Mouse (Mus musculus) induced T-regulatory cell, adult 2 months (primary cell): ENCODE data around the gene Ulk3.

Source experiments
- DNase-seq: peaks from one replicate; pipeline ENCODE4 v3.0.0-alpha.2; 2012; ENCODE audit warnings: low read depth

Gene Ulk3

GRCm38 (mm10) chr9:57617556-57618169, 28.4 kb downstream of the Ulk3 start:
- no peak for DNase-seq

- DNase-seq = no peak
Measured at GRCm38 (mm10) chr9:57618854-57619253, 29.6 kb downstream of the Ulk3 start.

DNA sequence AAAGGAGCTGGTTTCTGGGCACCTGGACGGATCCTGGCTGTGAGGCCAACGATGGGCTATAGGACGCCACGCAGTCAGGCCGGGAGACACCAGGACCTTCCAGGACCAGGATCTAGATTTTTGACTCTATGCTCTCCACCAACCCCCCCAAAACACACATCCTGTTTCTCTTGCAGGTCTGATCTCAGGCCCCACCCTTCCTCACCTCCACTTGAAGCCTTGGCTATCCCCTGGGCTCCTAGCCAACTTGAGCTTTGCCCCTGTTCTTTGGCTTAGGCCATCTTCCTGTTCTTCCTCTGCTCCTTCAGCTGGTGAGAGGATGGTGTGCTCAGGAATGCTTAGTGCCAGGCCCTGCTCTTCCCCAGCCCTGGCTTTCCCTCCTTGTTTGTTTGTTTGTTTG, 31.4 kb downstream of the Ulk3 start, which contains the start of gene Lman1l:
Gene Lman1l (minus strand): TSS at position 101 of the 400 bp plus-strand sequence.
- DNase-seq = no peak

DNA sequence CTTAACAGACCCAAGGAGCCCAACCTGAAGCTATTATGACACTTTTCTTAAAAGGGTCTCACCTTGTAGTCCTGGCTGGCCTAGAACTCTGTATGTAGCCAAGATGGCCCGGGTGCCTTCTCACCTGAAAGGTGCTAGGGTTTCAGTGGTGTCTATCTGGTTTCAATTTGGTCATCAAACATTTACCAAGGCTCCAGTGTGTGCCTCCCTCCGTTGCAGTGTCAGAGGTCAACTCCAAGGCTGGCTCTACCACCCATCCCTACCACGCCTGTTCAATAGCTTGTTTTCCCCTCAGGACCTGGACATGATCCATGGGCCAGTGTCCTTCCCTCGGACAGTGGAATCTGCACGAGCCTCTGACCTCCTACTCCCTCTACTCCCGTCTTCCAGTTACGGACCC, 35.0 kb downstream of the Ulk3 start:
- DNase-seq = no peak

- no peak for DNase-seq
Measured at GRCm38 (mm10) chr9:57625674-57626500, 36.6 kb downstream of the Ulk3 start.

- no peak for DNase-seq
Measured at GRCm38 (mm10) chr9:57627191-57627590, 37.9 kb downstream of the Ulk3 start.

GRCm38 (mm10) chr9:57627892-57628291, 38.6 kb downstream of the Ulk3 start:
- no peak for DNase-seq

DNA sequence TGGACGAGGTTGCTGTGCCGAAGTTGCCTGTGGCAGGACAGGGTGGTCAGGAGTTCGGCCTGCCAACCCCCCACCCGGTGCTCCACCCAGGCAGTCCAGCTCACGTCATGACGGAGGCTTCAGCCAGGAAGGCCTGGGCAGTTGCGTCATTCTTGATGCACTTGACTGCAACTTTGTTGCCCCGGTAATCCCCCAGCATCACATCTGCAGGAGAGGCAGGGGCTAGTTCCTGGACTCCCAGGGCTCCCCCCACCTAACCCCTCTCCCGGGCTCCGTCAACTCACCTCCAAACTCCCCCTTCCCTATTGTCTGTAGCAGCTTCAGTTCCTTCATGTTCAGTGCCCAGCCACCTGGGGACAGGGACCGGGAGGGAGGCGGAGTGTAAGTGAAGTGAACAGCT, 39.5 kb downstream of the Ulk3 start:
- no peak for DNase-seq

- DNase-seq = peak; percentile 91
Measured at GRCm38 (mm10) chr9:57629118-57629874, 40.0 kb downstream of the Ulk3 start.

- peak; percentile 86 for DNase-seq
Measured at GRCm38 (mm10) chr9:57633481-57634024, 44.3 kb downstream of the Ulk3 start.

GRCm38 (mm10) chr9:57637272-57637671, 48.0 kb downstream of the Ulk3 start:
- no peak for DNase-seq

DNA sequence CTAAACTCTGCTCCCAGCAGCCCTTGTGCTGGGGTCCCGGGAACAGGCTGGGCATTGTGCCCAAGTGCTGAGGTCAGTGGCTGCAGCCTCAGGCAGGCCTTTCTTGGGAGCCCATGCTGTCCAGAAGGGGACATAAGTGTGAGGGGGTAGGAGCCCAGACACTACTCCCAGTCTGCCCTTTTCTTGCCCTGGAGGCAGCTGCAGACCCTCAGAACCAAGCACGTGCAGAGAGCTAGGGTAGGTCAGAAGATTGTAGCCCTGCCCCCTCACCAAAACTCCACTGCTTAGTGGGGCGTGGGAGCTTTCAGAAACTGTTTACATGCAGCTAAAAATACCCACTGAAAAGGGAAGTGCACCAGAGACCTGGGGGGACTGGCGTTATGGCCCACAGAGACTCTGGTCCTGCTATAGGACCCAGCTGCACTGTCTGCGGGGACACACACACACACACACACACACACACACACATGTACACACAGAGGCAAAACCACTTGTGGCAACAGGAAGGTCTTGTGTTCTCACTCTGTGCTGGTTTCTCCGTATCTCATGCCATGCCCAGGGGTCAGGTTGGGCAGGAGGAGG, 48.6 kb downstream of the Ulk3 start:
- peak; percentile 55 for DNase-seq

DNA sequence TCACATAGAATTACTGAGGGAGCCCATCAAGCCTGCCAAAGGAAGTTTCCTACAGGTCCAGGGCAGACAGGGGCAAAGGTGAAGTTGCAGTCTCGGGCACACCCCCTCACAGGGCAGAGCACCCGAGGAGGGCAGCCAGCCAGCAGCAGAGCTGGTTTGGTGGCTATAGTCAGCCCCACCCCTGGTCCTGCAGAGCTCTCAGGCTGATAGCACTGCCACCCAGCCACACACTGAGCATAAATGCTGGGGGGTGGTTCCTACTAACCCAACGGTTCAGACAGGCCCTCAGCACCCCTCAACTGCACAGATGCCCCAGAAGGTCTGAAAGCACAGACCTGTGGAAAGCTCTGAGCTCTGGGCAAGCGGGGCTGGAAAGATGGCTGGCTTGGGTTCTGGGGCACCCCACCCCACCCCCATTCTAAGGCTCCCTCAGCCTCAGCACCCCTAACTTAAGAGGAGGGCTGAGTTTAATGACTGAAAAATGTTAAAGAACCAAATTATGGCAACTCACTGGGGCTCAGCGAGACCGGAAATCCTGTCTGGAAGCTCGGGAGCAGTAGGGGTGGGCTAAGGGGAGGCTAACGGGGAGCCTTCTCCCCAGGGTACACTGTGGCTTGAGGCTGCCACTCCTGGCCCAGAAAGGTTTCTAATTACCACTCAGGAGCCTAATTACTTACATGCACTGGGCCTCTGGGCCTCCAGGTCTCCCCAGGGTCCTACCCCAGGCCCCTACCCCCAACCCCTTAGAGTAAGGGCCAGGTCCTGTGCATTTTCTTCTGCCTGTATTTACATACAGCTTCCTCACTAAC, 49.6 kb downstream of the Ulk3 start:
- peak; percentile 57 for DNase-seq

GRCm38 (mm10) chr9:57639661-57640328, 50.5 kb downstream of the Ulk3 start:
- DNase-seq = no peak

DNA sequence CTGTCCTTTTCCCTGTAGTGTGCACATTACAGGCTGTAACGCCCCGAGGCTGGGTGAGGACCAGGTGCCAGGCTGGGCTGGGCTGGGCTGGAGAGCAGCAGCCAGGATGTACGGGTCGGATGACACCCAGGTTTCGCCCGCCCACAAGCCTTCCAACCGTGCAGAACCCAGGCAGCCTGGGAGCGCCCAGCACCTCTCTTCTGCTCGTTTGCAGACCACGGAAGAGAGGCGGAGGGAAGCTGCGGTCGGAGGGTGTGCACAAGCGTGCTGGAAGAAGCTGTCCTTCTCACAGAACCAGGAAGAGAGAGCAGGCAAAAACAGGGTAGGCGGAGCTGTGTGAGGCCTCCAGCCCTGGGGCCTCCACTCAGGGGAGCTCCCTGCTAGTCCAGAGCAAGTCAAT, 51.1 kb downstream of the Ulk3 start:
- peak; percentile 94 for DNase-seq

DNA sequence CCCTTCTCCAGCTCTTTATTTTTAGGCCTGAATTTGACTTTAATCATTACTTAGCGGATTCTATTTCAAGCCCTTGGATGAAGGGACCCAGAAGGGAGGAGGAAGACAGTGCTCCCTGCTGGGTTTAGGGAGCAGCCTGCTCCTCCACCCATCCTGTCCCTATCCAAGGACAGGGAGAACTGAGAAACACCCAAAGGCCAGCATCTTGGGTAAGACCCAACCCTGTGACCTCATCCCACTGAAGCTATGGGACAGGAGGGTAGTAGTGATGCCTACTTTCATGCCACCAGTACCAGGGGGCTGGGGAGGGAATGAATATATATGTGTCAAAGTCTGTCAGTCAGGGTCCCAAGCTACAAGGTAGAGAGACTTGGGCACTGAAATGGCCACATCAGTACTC, 51.8 kb downstream of the Ulk3 start:
- DNase-seq = no peak

GRCm38 (mm10) chr9:57641775-57642550, 52.7 kb downstream of the Ulk3 start:
- peak; percentile 82 for DNase-seq

GRCm38 (mm10) chr9:57643169-57643855, 54.1 kb downstream of the Ulk3 start:
- peak; percentile 43 for DNase-seq

DNA sequence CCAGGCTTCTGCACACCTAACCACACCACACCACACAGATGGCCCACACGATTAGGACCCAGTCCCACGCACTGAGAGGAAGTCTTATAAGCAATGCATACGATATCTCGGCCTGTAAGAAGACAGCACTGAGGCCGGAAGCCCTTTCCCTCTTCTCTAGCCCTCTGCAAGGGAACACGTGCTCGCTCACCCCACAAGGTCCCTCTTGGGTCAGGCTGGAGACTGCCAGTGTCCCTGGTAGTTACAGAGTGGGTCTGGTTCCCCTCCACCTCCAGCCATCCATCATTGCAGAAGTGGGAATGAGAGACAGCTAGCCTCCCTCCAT, 54.6 kb downstream of the Ulk3 start:
- peak; percentile 80 for DNase-seq
